Mouse (Mus musculus) mouse embryonic stem cell (cell line): ENCODE results near the gene Nubpl.

ENCODE experiments used
- in situ Hi-C, 2 experiments: fragments of 300-500 bp; cut with MboI; formaldehyde crosslinking; loops; 1 replicate in 1 of 2; 3 replicates in 1 of 2; pipeline ENCODE4 v1.14.3; 2019 to 2020; ENCODE audit warnings: low sequenced_read_pairs in 2 of 2, low pct_unique_long_range_greater_than_20kb in 1 of 2, mixed read lengths in 1 of 2; ENCODE audit not compliant: unreplicated experiment in 1 of 2

Nubpl gene

GRCm38 (mm10) chr12:52307331-52307982, 209.9 kb downstream of the Nubpl start:
- in situ Hi-C loops: no loop called here

GRCm38 (mm10) chr12:52308628-52309027, 211.1 kb downstream of the Nubpl start:
- in situ Hi-C loops: no loop called here

DNA sequence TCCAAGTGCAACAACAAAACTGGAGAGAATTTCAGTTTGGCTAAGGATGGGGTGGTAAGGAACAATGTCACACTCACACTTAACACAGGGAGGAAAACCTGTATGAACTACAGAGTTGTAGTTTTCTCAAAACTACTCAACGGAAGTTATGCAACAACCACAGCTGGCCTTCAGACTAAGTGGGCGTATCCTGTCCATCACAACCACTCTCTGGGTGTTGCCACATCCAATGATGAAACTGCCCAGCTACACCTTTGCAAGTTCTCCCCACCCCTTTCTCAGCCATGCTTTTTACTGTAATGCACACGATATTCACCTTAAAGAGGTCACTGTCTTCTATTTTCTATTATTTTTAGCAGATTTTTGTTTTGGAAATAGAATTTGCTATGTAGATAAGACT, 217.3 kb downstream of the Nubpl start:
- in situ Hi-C loops: no loop called here

DNA sequence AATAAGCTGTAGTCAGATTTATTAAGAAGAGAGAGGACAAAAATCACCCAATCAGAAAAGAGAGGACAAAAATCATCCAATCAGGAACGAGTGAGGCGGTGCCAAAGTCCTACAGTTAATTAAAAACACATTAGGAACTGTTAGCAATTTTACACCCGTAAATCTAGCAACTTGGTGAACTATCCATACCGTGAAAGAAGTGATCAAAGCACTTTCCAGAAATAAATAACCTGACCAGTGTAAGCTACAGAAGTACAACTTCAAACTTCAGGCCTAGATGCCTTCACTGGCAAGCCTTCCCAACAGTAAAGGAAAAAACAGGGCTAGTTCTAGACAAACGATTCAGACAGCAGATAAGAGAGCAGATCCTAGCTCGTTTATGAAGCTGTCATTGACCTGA, 220.1 kb downstream of the Nubpl start:
- in situ Hi-C loops: no loop called here

- in situ Hi-C loops: no loop called here
Measured at GRCm38 (mm10) chr12:52318426-52318825, 220.9 kb downstream of the Nubpl start.

DNA sequence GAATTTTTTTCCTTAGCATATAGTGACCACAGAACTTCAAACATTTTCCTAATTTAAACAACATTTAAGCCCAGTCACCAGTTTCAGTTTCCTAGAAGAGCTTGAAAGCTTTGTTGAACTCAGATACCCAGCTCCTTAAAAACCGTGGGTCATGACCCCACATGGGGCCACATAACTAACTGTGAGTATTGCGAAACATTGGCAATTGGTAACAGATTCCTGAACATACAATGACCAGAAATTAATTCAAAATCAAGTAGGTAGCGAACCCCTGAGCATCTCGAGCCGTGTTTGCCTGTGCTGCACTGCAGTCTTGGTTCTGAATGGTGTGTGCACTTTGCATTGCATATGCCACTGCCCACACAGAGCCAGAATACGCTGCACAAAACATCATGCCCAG, 221.6 kb downstream of the Nubpl start:
- in situ Hi-C loops: no loop called here

DNA sequence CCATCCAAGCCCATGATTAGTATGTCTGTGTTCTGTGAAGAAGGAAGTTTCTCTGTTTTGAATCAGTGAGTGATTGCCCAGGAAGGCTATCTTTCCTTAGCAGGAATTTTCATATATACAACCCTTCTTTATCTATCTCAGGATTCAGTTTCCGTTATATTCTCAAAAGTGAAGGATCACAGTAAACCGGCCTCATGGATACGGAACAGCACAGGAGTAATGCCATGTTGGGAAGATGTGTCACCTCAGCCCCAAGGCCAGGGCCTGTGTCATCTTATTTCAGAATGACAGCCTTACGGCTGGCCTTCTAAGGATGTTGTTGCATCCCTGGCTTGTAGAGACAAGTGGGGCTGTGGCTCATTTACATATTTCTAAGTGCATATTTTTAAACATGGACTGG, 231.0 kb downstream of the Nubpl start:
- in situ Hi-C loops: no loop called here

DNA sequence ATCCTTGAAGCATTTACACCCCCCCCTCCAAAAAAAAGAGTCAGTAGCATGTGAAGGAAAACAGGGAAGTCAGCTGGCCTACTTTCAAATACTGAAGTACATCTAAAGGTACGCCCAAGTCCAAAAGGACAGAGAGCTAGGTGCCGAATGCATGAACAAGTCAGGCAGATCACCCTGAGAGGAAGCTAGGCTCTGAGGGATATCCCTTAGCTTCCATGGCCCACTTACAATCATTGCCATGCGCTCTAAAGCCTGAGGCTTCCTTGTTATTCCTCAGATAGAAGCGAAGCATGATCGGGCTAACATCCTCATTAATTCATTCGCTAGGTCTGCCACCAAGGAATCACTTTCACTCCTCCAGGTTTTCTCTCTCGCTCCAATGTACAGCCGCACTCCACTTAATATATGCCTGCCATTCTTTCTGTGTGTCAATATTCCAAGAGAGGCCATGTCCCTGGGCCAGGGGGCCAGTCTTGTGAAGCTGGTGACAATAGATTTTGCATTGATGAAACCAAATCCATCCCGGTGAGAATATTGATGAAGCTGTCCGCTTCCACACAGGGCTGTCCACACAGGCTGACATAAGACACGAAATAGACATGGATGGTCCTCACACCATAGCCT, 237.7 kb downstream of the Nubpl start:
- in situ Hi-C loops: no loop called here

DNA sequence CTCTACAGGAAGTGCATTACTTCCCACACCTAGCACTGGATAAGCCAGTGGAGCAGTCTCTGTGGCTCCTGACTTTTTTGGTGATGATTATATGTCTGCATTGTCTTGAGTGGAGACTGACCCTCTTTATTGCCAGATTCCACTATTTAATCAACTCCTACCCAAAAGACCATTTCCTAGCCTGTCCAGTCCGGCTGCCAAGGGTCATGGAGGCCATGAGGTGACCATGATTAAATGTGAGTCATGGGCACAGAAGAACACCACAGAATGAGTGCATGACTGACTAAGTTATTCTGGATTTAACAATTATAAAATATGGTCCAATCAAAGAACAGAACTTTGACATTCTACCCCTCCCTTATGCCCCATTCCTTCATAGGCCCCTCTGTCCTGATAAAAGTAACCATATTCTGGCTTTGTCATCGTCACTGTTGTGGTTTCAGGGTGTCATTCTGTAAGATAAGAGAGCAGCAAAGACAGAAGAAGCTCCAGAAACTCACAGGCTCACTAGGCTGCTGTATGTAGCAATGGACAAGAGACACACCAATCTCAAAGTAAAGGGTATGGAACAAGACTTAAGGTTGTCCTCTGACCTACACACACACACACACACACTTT, 240.7 kb downstream of the Nubpl start:
- in situ Hi-C loops: no loop called here

DNA sequence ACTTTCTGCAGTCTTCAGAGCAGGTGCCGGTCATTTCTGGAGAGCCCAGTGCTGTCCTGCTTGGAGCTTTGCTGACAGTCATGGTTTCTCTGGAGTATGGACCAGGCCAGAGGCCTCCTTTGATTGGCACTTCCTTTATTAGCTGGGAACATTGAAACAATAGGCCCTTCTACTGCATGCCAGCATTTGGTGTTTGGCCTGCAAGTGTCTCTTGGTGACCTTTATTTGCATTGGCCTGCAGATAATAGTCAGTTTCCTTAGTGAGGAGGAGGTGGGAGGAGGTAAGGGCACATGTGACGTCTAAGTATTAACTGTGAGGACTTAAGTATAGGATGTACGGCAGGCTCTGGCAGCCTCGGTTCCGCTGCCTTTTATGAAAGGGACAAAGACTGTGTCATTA, 249.1 kb downstream of the Nubpl start:
- in situ Hi-C loops: no loop called here

GRCm38 (mm10) chr12:52350276-52350675, 252.7 kb downstream of the Nubpl start:
- in situ Hi-C loops: no loop called here

DNA sequence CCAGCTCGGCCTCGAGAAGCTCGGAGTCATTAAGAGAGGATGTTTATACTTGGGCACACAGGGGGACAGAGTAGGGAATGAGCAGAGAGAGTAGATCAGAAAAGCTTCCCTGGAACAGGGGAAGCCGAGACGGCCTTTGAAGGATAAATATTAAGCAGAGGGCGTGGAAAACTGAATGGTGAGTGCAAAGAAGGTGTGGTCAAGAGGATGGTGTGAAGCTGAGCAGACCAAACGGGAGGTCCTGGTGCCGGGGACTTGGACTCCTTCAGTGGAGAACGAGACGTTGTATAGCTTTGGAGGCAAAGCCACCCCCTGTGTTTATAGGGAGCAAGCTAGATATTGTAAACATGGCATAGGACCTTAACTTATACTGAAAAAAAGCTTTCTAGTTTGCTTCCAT, 261.9 kb downstream of the Nubpl start:
- in situ Hi-C loops: no loop called here

DNA sequence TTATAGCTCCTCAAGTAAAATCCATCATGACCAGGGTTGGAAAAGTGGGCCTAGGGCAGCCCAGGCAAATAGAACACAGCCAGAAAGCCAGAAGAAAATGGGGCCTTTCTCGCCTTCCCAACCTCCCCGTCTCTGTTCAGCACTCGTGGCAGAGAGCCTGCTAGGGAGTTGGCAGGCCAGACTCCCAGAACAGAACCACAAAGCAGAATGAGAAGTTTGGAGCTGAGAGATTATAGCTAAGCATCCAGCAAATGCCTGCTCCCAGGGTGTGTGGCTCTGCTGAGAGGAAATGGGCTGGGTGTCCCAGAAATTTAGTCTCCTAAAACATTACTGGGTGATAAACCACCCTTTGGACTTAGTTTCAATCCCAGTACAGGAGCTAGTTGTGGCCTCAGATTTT, 262.6 kb downstream of the Nubpl start:
- in situ Hi-C loops: no loop called here

DNA sequence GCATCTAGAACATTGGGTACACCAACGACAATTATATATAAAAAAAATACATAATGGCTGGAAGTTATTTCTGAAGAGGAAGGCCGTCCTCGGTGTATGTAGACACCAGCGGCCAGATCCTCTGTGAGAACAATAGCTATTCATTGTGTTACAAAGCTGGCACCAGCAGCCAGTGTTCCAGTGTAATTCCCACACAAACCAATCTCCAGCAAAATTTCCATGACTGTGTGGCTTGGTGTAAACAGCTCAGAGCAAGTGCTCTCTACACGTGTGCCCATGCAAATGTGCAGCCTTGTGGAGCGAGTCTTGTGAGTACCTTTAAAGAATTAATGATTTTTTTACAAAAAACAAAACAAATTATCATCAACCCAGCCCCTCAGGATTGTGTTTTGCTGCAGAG, 263.7 kb downstream of the Nubpl start:
- in situ Hi-C loops: no loop called here
